Mouse (Mus musculus): Measurements from ENCODE around the gene Lpar2. TPM values are rescaled to one million over a fixed set of nuclear protein-coding genes. Genes with fewer than 3 reads are reported as not detected.

Gene Lpar2
- total RNA-seq, 2 experiments from 2014 or later, result 0.22 to 0.31 TPM

DNA sequence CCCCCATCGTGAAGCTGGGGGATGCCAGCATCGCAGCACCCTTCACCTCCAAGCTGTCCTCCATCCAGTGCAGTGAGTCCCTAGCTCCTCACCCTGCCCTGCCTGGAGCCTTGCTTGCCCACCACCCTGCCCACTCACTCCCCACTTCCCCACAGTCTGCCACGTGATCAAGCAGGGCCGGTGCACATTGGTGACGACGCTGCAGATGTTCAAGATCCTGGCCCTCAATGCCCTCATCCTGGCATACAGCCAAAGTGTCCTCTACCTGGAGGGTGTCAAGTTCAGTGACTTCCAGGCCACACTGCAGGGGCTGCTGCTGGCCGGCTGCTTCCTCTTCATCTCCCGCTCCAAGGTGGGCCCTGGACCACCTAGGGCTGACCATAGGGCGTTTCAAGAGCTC lies 16.7 kb upstream of the Lpar2 start:
- DNase-seq (ENCODE audit: low spot score in 2 of 2), result no peak

DNA sequence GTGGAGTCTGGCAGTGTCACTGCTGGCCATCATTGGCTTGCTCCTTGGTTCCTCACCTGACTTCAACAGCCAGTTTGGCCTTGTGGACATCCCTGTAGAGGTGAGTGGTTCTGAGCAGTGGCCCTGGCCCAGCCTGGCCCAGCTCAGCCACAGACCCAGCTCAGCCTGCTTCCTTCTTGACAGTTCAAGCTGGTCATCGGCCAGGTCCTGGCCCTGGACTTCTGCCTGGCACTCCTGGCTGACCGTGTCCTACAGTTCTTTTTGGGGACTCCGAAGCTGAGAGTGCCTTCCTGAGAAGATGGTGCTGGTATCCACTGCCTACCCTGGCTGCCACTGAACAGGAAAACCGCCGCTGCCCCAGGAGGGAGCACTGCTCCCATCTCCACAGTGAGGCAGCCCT lies 15.0 kb upstream of the Lpar2 start:
- DNase-seq (ENCODE audit: low spot score in 2 of 2), result no peak

DNA sequence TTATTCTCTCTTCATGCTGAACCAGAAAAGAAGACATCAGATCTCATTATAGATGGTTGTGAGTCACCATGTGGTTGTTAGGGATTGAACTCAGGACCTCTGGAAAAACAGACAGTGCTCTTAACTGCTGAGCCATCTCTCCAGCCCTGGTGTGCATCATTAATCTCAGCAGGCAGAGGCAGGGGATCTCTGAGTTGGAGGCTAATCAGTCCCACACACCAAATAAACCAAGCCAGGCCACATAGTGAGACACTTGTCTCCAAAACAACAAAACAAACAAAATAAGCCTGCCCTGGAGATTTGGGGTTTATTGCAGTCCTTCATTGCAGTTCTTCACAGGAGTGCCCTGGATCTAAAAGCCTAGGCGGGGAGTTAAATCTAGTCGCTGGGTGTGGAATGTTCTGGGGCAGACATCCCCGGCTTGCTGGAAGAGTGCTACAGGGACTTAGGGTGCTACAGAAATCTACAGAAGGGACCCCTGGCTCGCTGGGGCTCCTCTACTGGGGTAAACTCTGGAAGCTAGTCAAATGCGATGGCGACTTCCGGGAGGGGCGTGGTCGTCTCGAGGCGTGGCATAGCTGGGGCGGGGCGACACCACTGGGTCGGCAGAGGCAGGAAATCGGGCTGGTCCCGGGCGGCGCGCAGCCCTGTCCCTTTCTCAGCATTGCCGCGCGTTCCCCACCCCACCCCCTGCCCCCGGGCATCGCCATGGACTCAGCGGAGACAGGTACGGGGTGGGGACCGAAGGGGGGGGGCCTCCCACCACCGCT lies 13.9 kb upstream of the Lpar2 start, which contains the start of gene Gmip:
Gmip (plus strand) TSS at position 586 of the 770 bp plus-strand sequence.
- DNase-seq (ENCODE audit: low spot score in 2 of 2), result peak; percentile 64 to 80

DNA sequence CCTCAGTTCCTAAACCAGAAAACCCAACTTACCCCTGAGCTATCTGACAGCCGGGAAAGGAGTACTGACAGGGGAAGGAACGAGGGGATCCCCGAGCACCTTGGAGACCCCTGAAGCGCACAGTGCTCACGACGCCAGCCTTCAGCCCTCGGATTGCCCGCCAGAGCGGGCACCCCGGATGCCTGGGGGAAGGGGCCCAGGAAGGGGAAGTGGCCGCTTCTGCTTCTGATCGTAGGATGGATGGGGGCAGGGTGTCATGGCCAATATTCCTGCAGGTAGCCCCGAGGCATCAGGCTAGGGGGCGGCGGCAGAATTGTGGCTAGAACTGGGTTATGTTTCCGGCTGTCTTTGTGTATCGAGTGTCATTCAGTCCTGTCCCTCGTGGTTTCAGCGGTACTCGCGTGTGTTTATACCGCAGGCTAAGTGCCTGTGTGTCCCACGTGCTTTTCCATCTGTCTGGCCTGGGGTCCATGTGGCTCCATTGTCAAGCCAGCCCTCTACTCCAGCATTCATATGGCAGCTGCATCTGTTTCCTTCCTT lies 13.3 kb upstream of the Lpar2 start:
- DNase-seq (ENCODE audit: low spot score in 2 of 2), result no peak

DNA sequence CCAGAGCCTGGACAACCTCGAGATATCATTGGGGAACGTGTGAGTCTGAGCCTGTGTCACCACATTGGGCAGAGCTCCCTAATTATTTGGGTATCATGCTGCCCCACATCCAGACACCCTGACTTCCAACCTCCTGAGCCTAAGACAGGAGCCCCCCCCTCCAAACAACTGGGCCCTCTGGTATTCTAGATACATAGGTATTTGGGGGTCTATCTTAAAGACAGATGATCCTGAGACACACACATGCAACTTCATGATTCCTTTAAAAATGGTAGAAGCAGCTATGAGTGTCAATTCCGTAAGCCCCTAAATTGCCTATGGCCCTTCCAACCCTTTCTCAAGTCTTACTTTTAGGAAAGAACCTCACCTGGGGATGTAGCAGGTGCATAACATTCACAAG lies 12.4 kb upstream of the Lpar2 start:
- DNase-seq (ENCODE audit: low spot score in 2 of 2), result no peak

DNA sequence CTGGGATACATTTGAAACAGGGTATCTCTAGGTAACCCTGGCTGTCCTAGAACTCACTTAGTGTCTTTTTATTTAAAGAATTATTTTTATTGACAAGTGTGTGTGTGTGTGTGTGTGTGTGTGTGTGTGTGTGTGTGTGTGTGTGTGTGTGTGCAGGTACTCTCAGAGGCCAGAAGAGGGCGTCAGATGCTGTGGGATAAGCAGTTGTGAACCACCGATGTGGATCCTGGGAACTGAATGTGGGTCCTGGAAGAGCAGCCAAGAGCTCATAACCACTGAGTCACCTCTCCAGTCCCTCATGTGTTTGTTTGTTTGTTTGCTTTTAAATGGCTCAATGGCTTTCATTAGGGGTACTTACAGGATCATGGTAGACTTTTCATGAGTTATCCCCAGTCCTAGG lies 7.3 kb upstream of the Lpar2 start:
- no peak for DNase-seq (ENCODE audit: low spot score in 2 of 2)

DNA sequence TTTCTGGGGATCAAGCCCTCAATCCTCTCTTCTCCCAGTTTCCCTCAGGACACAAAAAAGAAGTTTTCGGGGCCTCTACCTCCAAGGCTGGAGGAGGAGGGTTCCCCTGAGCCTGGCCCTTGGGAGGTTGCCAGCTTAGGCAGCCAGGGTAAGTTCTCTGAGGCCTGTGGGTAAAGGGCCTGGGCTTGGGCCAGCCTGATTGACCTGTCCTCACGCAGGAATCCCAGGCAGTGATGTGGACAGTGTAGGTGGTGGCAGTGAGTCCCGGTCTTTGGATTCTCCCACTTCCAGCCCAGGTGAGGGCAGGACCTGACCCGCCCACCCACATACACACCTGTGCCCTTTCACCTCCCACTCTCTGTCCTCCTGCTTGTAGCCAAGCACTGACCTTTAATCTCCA lies 6.8 kb upstream of the Lpar2 start:
- no peak for DNase-seq (ENCODE audit: low spot score in 2 of 2)

DNA sequence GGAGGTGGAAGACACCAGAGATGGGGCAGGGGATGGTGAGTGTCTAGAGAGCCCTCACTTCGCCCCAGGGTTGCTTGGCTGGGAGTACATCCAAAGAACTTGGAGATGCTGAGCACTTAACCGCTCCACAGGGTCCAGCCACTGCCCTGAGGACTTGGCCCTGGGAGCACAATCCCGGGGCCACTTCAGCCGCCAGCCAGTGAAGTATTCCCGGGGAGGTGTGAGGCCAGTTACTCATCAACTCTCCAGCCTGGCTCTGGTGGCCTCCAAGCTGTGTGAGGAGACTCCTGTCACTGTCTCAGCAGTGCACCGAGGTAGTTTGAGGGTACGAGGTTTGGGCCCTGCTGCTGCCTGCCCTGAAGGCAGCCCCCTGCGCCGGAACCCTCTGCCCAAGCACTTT lies 1.8 kb upstream of the Lpar2 start:
- no peak for DNase-seq (ENCODE audit: low spot score in 2 of 2)

DNA sequence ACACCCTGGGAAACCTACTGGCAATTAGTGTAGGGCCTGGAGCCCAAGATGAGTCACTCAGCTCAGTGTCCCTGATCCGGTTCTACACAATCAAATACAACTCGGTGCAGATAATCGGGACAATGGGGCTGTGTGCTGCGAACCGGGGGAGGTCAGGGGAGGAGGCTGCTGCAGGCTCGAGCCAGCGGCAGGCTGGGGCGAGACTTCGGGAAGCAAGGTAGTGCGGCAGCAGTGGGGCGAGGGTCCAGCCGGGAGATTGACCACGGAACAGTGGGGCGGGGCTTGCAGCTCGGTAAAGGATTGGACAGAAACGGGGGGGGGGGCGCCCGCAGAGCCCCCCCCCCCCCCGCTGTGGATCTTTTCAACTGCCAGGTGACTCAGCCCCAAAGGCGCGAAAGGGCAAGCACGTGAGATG lies 251 bp upstream of the Lpar2 start:
- no peak for DNase-seq (ENCODE audit: low spot score in 2 of 2)

DNA sequence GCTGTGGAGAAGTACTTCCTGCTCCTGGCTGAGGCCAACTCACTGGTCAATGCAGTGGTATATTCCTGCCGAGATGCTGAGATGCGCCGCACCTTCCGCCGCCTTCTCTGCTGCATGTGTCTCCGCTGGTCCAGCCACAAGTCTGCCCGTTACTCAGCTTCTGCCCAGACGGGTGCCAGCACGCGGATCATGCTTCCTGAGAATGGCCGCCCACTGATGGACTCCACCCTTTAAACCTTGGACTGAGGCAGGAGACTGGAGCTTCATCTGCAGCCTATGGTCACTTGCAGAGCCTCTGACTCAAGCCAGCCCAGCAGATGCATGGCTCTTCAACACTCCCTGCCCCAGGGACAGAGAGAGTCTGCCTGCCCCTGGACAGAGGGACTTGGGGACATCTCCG lies 4.1 kb downstream of the Lpar2 start:
- no peak for DNase-seq (ENCODE audit: low spot score in 2 of 2)

DNA sequence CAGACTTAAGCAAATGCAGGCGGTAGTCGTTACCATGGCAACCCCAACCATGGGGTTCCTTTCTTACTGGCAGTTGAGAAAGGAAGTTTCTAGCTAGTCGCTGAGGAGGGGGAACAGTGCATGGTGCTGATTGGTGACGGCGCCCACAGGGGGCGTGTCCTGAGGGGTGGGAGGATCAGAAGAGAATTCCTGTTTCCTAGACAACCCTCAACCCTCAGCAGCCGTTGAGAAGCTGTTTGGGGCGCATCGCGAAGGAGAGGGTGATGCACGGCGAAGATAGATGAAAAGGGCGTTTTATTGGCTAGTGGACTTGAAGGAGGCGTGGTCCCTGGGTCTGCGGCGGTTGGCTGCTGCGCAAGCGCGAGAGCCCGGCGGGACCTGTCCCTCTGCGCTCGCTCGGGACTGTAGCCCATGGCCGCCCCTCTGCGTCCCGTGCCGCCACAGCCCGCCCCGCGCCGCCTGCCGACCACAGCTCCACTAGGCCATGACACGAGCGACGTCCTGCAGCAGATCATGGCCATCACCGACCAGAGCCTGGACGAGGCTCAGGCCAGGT lies 10.1 kb downstream of the Lpar2 start, which contains the start of gene Pbx4:
Pbx4 (plus strand) TSS at position 194 of the 556 bp plus-strand sequence.
- DNase-seq (ENCODE audit: low spot score in 2 of 2), result peak; percentile 57 to 75

DNA sequence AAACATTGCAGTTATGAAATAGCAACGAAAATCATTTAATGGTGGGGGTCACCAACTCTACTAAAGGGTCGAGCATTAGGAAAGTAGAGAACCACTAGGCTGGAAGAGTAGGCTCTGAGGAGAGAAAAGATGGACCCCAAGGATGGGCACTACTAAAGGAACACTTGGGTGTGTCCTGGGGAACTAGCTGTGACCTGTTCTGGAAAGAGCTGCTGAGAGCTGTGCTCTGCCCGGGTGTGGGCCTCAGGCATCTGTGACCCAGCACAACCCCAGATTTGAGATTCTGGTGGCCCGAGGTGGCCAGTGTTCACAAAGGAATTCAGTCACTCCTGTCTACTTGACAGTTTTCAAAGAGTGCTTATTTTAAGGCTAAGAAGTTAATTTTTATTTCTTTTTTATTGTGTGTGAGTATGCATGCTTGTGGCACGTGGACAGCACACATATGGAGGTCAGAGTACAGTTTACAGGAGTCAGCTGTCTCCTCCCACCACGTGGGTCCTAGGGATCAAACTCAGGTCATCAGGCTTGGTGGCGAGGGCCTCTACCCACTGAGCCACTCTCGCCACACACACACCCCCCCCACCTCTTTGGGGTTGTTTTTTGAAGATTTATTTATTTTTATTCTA lies 14.9 kb downstream of the Lpar2 start:
- no peak for DNase-seq (ENCODE audit: low spot score in 2 of 2)

DNA sequence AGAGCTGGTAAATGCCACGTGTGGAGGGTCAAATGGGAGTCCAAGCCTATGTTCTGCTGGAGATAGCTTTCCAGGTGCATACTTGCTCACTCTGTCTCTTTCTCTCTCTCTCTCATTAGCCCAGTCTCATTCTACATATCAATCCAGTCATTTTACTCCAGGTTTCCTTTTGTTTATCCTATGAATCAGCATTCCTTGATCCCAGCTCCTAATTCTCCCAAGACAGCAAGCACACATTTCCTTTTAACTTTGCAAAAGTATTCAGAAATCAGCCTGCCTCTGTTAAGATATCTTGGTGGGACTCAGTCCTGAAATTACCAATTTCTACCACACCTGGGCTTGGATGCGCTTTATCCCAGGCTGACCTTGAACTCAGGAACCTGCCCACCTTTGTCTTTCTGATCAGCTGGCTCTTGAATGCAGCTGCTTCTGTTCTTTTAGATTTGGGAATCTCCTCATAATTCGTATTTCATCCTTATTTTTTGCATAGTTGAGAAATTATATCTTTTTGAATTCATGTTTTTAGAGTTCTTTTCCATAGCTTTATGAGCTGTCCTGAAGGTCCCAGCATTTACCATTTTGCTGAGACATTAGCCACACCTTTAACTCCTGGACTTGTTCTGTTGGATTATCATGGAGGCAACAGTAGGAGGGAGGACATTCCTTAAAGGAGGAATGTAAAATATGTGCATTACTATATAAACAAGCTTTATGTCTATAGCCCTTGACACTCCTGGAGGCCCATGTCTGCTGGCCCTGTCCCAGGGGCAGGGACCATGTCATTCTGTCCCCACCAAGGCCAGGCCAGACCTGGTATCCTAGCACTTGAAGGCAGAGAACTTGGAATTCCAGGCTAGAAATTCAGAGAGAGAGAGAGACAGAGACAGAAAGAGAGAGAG lies 25.2 kb downstream of the Lpar2 start:
- no peak for DNase-seq (ENCODE audit: low spot score in 2 of 2)

DNA sequence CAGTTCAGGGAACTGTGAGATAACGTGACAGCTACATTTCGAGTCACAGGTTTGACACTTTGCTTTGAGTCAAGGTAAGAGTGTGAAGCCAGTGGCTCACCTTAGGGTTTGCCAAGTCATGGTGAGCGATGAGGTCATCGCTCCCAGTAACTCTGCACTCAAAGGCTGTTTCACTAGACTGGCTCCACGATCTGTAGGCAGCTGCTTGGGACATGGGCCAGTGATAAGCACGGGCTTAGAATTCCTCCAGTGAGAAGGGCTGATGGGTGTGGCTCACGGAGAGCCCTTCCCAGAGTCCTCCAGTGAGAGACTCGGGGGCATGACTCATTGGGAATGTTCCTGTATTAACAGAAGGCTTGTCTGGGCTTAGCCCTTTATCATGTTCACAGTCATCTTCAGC lies 26.7 kb downstream of the Lpar2 start:
- DNase-seq (ENCODE audit: low spot score in 2 of 2), result peak in 1 of 2 experiments; percentile 34

DNA sequence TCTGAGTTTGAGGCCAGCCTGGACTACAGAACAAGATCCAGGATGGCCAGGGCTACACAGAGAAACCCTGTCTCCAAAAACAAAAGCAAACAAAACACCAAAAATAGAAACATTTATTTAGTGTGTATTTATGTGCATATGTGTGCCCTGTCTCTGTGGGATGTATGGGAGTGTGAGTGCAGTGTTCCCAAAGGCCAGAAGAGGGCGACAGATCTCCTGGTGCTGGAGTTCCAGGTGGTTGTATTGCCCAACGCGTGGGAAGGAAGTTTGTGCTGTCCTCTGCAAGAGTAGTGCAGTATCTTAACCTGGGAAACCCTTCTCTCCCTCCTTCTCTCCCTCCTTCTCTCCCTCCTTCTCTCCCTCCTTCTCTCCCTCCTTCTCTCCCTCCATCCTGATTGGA lies 27.7 kb downstream of the Lpar2 start:
- no peak for DNase-seq (ENCODE audit: low spot score in 2 of 2)

DNA sequence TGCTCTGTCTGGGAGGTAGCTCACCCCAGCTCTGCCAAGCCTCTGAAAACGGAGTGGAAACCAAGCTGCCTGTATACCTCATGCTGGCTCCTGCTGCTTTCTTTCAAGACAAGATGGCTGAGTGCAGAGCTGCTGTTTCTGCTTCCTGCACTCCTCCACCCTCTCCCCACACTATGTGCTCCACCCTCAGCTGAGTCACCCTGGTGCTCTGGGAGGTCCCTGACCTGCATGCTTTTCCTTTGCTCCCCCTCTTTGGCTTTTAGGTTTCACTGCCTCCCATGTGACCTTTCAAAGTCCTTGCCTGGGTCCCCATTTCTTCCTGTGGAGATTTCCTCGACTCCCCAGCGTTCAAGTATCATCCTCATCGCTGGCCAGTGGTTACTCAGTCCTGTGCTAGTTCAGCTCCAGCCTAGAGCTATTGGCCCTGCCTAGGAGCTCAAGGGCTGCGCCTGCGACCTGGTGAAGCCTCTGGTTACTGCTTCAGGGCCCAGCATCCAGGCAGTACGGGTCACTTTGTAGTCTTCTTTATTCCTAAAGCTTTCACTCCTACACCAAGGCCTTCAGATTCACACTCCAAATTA lies 28.8 kb downstream of the Lpar2 start:
- DNase-seq (ENCODE audit: low spot score in 2 of 2), result no peak

DNA sequence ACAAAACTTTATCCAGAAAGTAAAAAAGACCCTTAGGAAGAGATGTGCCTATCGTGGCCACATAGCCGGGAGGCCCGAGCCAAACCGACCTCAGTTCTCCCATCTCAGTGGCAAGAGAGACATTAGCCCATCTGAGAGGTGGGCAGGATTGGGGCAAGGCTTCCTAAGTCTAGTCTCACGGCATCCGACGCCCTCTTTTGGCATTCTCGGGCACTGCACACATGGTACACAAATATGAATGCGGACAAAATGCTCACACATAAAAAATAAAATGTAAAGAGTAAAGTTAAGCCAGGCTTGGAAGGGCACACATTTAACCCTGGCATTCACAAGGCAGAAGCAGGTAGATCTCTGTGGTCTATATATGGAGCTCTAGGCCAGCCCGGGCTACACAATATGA lies 31.6 kb downstream of the Lpar2 start:
- DNase-seq (ENCODE audit: low spot score in 2 of 2), result no peak

DNA sequence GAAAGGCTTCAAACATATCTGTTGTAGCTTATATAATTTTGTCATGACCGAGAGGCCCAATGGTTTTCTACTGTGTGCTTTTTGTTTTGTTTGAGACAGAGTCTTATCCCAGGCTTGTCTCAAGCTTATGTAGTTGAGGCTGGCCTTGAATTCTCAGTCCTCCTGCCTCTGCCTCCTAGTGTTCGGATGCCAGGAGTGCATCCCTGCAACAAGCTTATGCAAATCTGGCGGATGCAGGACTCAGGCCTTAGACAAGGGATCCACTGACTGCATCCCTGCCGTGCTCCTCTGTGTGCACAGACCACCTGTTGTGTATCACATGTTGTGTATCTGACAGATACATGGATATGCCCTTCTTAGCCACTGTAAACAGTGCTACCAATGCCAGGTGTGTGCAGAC lies 38.6 kb downstream of the Lpar2 start:
- no peak for DNase-seq (ENCODE audit: low spot score in 2 of 2)

DNA sequence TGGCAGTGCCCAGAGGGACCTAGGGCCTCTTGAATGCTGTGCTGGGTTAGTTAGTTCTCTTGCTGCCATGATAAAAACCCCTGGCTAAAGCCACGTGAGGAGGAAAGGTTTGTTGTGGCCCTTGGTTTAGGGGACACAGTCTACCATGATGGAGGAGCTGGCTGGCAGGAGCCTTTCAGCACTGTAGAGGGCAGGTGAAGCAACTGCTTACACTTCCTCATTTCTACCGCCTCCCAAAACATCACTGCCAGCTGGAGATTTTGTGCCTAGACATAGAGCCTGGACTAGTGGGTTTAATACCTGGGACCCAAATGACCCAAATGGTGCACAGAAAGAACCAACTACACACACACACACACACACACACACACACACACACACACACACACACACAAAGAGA lies 39.0 kb downstream of the Lpar2 start:
- DNase-seq (ENCODE audit: low spot score in 2 of 2), result no peak

DNA sequence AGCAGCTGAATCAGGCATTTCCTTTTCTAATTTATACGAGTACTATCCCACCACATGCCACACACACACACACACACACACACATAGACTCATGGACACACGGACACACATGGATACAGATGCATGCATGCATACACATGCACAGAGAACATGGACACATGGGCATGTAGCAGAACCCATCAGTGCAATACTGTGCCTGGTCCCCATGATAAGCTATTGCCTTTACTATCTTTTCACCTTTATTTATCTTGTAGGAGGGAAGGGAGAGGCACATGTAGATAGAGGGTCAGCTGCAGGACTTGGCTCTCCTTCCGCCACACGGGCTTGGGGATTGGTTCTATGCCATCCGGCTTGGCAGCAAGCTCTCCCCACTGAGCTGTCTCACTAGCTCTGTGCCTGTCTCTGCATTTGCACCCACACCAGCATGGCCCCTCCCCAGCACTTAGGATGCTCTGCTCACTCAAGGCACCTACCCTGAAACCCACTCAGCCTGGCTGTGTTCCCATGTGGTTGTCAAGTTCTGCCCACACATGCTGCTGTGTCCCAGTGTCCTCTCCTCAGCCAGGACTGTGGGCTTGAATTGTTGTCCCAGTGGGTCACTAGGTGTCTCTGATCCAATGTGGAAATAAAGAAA lies 41.3 kb downstream of the Lpar2 start:
- no peak for DNase-seq (ENCODE audit: low spot score in 2 of 2)
